Mouse (Mus musculus) MEL (cell line): ENCODE measurements at regions not wholly inside any gene's neighbourhood (a gene's known extent, or its start where the extent isn't known, plus 50 kb on each side); places are given as distances from the start of the nearest gene placed in this dataset.

Experiments
- DNase-seq: peaks from one replicate; pipeline ENCODE4 v3.0.0; 2011; ENCODE audit warnings: low read depth, low spot score
- H3K27ac ChIP-seq: 2 replicates; pipeline ENCODE4 v1.5.1; 2012; ENCODE audit warnings: low read depth, mild to moderate bottlenecking, control low read depth, low read length, moderate library complexity; ENCODE audit not compliant: control insufficient read depth
- H3K27me3 ChIP-seq, 2 experiments: fragments of 150-350 bp in 1 of 2; sonication (generic) in 1 of 2; 2 replicates each; pipeline ENCODE4 v1.6.1; 2012; ENCODE audit warnings: low read length in 2 of 2, mild to moderate bottlenecking in 2 of 2, improper control_type of control experiment in 1 of 2, moderate library complexity in 1 of 2; ENCODE audit not compliant: insufficient read depth in 2 of 2, control insufficient read depth in 1 of 2
- H3K36me3 ChIP-seq, 2 experiments: 2 replicates each; pipeline ENCODE4 v1.6.1; 2012 to 2014; ENCODE audit warnings: low read length in 2 of 2, improper control_type of control experiment in 1 of 2, inconsistent platforms in 1 of 2, mild to moderate bottlenecking in 1 of 2; ENCODE audit not compliant: insufficient read depth in 2 of 2, control insufficient read depth in 1 of 2
- H3K4me1 ChIP-seq, 2 experiments: fragments of 150-350 bp in 1 of 2; sonication (generic) in 1 of 2; 2 replicates each; pipeline ENCODE4 v1.6.1; 2012; ENCODE audit warnings: low read length in 2 of 2, improper control_type of control experiment in 1 of 2, mild to moderate bottlenecking in 1 of 2; ENCODE audit not compliant: insufficient read depth in 2 of 2, control insufficient read depth in 1 of 2
- H3K4me3 ChIP-seq, 2 experiments: fragments of 150-350 bp in 1 of 2; sonication (generic) in 1 of 2; 2 replicates each; pipeline ENCODE4 v1.5.1; 2012; ENCODE audit warnings: low read depth in 2 of 2, low read length in 2 of 2, mild to moderate bottlenecking in 2 of 2, moderate library complexity in 2 of 2, control low read depth in 1 of 2, improper control_type of control experiment in 1 of 2; ENCODE audit not compliant: control insufficient read depth in 1 of 2, insufficient read depth in 1 of 2
- H3K79me2 ChIP-seq: 2 replicates; pipeline ENCODE4 v1.6.1; 2012; ENCODE audit warnings: mild to moderate bottlenecking, low read length, moderate library complexity; ENCODE audit not compliant: control insufficient read depth, poor library complexity, insufficient read depth
- H3K9ac ChIP-seq: 2 replicates; pipeline ENCODE4 v1.6.1; 2012; ENCODE audit warnings: low read depth, mild to moderate bottlenecking, control low read depth, low read length, moderate library complexity; ENCODE audit not compliant: control insufficient read depth, poor library complexity, severe bottlenecking
- H3K9me3 ChIP-seq: fragments of 150-350 bp; sonication (generic); replicated peaks from 2 replicates; pipeline ENCODE4 v1.6.1; 2012; ENCODE audit warnings: mild to moderate bottlenecking, low read length, improper control_type of control experiment, moderate library complexity; ENCODE audit not compliant: insufficient read depth
- CHD1 ChIP-seq: IDR thresholded peaks from 2 replicates; pipeline ENCODE4 v1.6.1; 2012; ENCODE audit warnings: low read depth, mild to moderate bottlenecking, inconsistent platforms, low read length, improper control_type of control experiment
- CHD2 ChIP-seq: IDR thresholded peaks from 2 replicates; pipeline ENCODE4 v1.6.1; 2011; ENCODE audit warnings: low read length, improper control_type of control experiment
- ELF1 ChIP-seq: IDR thresholded peaks from 2 replicates; pipeline ENCODE4 v1.6.1; 2014; ENCODE audit warnings: low read depth, mild to moderate bottlenecking, inconsistent platforms, low read length, improper control_type of control experiment, moderate library complexity
- EP300 ChIP-seq, 2 experiments: IDR thresholded peaks; 2 replicates each; pipeline ENCODE4 v1.6.1; 2011; ENCODE audit warnings: improper control_type of control experiment in 2 of 2, low read length in 2 of 2, low read depth in 1 of 2, mild to moderate bottlenecking in 1 of 2
- ETS1 ChIP-seq: IDR thresholded peaks from 2 replicates; pipeline ENCODE4 v1.6.1; 2012; ENCODE audit warnings: low read depth, mild to moderate bottlenecking, inconsistent platforms, low read length, improper control_type of control experiment, moderate library complexity
- GABPA ChIP-seq: IDR thresholded peaks from 2 replicates; pipeline ENCODE4 v1.6.1; 2012; ENCODE audit warnings: low read depth, mild to moderate bottlenecking, inconsistent platforms, low read length, improper control_type of control experiment, moderate library complexity
- HCFC1 ChIP-seq: IDR thresholded peaks from 2 replicates; pipeline ENCODE4 v1.6.1; 2012; ENCODE audit warnings: low read depth, mild to moderate bottlenecking, inconsistent platforms, low read length, improper control_type of control experiment, moderate library complexity
- JUND ChIP-seq: IDR thresholded peaks from 2 replicates; pipeline ENCODE4 v1.6.1; 2011; ENCODE audit warnings: low read depth, mild to moderate bottlenecking, improper control_type of control experiment, low read length
- MAFK ChIP-seq: IDR thresholded peaks from 2 replicates; pipeline ENCODE4 v1.6.1; 2011; ENCODE audit warnings: low read depth, mild to moderate bottlenecking, low read length, improper control_type of control experiment, borderline replicate concordance
- MEF2A ChIP-seq: IDR thresholded peaks from 2 replicates; pipeline ENCODE4 v1.6.1; 2014; ENCODE audit warnings: low read depth, mild to moderate bottlenecking, inconsistent platforms, low read length, improper control_type of control experiment; ENCODE audit not compliant: poor library complexity, insufficient replicate concordance, severe bottlenecking; ENCODE audit errors: extremely low read depth
- POLR2A ChIP-seq, 2 experiments: IDR thresholded peaks; 2 replicates each; pipeline ENCODE4 v1.6.1; 2011 to 2012; ENCODE audit warnings: low read length in 2 of 2, mild to moderate bottlenecking in 2 of 2, control low read depth in 1 of 2, improper control_type of control experiment in 1 of 2, low read depth in 1 of 2, moderate library complexity in 1 of 2; ENCODE audit not compliant: control insufficient read depth in 1 of 2, insufficient read depth in 1 of 2, poor library complexity in 1 of 2
- RAD21 ChIP-seq: IDR thresholded peaks from 2 replicates; pipeline ENCODE4 v1.6.1; 2011; ENCODE audit warnings: mild to moderate bottlenecking, low read depth, low read length, improper control_type of control experiment
- SIN3A ChIP-seq: IDR thresholded peaks from 2 replicates; pipeline ENCODE4 v1.6.1; 2012; ENCODE audit warnings: low read length, improper control_type of control experiment, inconsistent platforms
- TBP ChIP-seq: IDR thresholded peaks from 2 replicates; pipeline ENCODE4 v1.8.0; 2011; ENCODE audit warnings: low read depth, low read length, improper control_type of control experiment
- TCF12 ChIP-seq: IDR thresholded peaks from 2 replicates; pipeline ENCODE4 v1.6.1; 2014; ENCODE audit warnings: low read depth, mild to moderate bottlenecking, inconsistent platforms, low read length, improper control_type of control experiment, moderate library complexity
- UBTF ChIP-seq: IDR thresholded peaks from 2 replicates; pipeline ENCODE4 v1.6.1; 2012; ENCODE audit warnings: low read depth, mild to moderate bottlenecking, inconsistent platforms, low read length, improper control_type of control experiment, moderate library complexity, borderline replicate concordance; ENCODE audit not compliant: insufficient read depth
- USF1 ChIP-seq: IDR thresholded peaks from 2 replicates; pipeline ENCODE4 v1.6.1; 2014; ENCODE audit warnings: low read depth, mild to moderate bottlenecking, inconsistent platforms, low read length, improper control_type of control experiment, moderate library complexity
- ZC3H11A ChIP-seq: IDR thresholded peaks from 2 replicates; pipeline ENCODE4 v1.6.1; 2012; ENCODE audit warnings: low read depth, mild to moderate bottlenecking, inconsistent platforms, low read length, improper control_type of control experiment
- ZMIZ1 ChIP-seq: IDR thresholded peaks from 2 replicates; pipeline ENCODE4 v1.6.1; 2012; ENCODE audit warnings: low read depth, mild to moderate bottlenecking, inconsistent platforms, low read length, improper control_type of control experiment, moderate library complexity

GRCm38 (mm10) chr15:67924885-67925284 is 1424.2 kb upstream of the Lrrc6 start:
- Histone ChIP-seq H3K27ac (no peak overlapping the region), H3K9ac (no peak overlapping the region), H3K27me3 (no peaks in the 10 kb centered on the region; a peak in 1 of 4 replicates), H3K4me1 (no peaks in the 10 kb centered on the region), H3K36me3 (no peaks in the 10 kb centered on the region), H3K4me3 (no peak overlapping the region), H3K9me3 (no peaks in the 10 kb centered on the region), H3K79me2 (no peaks in the 10 kb centered on the region)
- TF ChIP-seq ZMIZ1 (no peak), MAFK (0 out of 2 replicates have a peak, but pooled peaks have one; percentile 27)
- DNase-seq, result no peak

GRCm38 (mm10) chr15:67907034-67907433 is 1406.3 kb upstream of the Lrrc6 start:
- Histone ChIP-seq H3K4me3 (no peak overlapping the region), H3K9ac (no peak overlapping the region), H3K27me3 (no peaks in the 10 kb centered on the region), H3K4me1 (no peaks in the 10 kb centered on the region), H3K9me3 (no peaks in the 10 kb centered on the region), H3K79me2 (no peaks in the 10 kb centered on the region), H3K27ac (no peak overlapping the region), H3K36me3 (no peaks in the 10 kb centered on the region)
- TF ChIP-seq MEF2A (no peak), SIN3A (no peak), JUND (no peak), HCFC1 (no peak), ELF1 (no peak), TCF12 (no peak), USF1 (no peak), CHD2 (no peak), ZC3H11A (no peak), RAD21 (no peak), POLR2A (IDR thresholded peaks at IDR 0.05; ENCODE audit: control insufficient read depth in 1 of 2, insufficient read depth in 1 of 2, low read depth in 1 of 2, low read length in 2 of 2, poor library complexity in 1 of 2) (no peak), ETS1 (no peak)
- no peak for DNase-seq

GRCm38 (mm10) chr15:67905279-67905678 is 1404.6 kb upstream of the Lrrc6 start:
- H3K4me1 ChIP-seq, result no peaks in the 10 kb centered on the region
- no peaks in the 10 kb centered on the region for H3K36me3 ChIP-seq

More at GRCm38 (mm10) chr15:67905279-67905678, 1404.6 kb upstream of the Lrrc6 start:
- Histone ChIP-seq H3K79me2 (no peaks in the 10 kb centered on the region), H3K9ac (no peak overlapping the region), H3K27me3 (no peaks in the 10 kb centered on the region), H3K9me3 (no peaks in the 10 kb centered on the region), H3K4me3 (no peak overlapping the region), H3K27ac (no peak overlapping the region)
- no peak for DNase-seq
- TF ChIP-seq UBTF (no peak), EP300 (IDR thresholded peaks at IDR 0.05; ENCODE audit: low read depth in 1 of 2, low read length in 2 of 2) (no peak), HCFC1 (no peak), ELF1 (no peak), CHD1 (no peak), MEF2A (no peak), SIN3A (no peak), RAD21 (no peak), POLR2A (IDR thresholded peaks at IDR 0.05; ENCODE audit: control insufficient read depth in 1 of 2, insufficient read depth in 1 of 2, low read depth in 1 of 2, low read length in 2 of 2, poor library complexity in 1 of 2) (no peak), TBP (no peak), GABPA (no peak)
